Mouse (Mus musculus): Measurements from ENCODE around the gene Grhl3.

- TF ChIP-seq HCFC1 (IDR thresholded peaks at IDR 0.05; ENCODE audit: low read depth, low read length) (no peak), CHD1 (IDR thresholded peaks at IDR 0.05; ENCODE audit: low read depth, low read length) (no peak), UBTF (IDR thresholded peaks at IDR 0.05; ENCODE audit: low read depth, low read length) (no peak), JUND (conservative IDR thresholded peaks at IDR 0.05; ENCODE audit: low read depth, low read length) (no peak), TBP (conservative IDR thresholded peaks at IDR 0.05; ENCODE audit: low read depth, low read length) (no peak), CTCF (conservative IDR thresholded peaks at IDR 0.05 in 1 of 2, IDR thresholded peaks at IDR 0.05 in 1 of 2; ENCODE audit: low read depth in 2 of 2, low read length in 2 of 2) (no peak), TCF12 (IDR thresholded peaks at IDR 0.05; ENCODE audit: low read depth, low read length) (no peak), GABPA (IDR thresholded peaks at IDR 0.05; ENCODE audit: insufficient replicate concordance, low read depth, low read length) (no peak), ZC3H11A (IDR thresholded peaks at IDR 0.05; ENCODE audit: low read depth, low read length) (no peak), POLR2AphosphoS2 (IDR thresholded peaks at IDR 0.05; ENCODE audit: low read depth, low read length) (no peak), MEF2A (IDR thresholded peaks at IDR 0.05; ENCODE audit: borderline replicate concordance, low read depth, low read length) (no peak), ZKSCAN1 (IDR thresholded peaks at IDR 0.05; ENCODE audit: borderline replicate concordance, low read depth, low read length) (no peak), POLR2A (IDR thresholded peaks at IDR 0.05; ENCODE audit: low read depth, low read length) (no peak), JUN (IDR thresholded peaks at IDR 0.05; ENCODE audit: insufficient read depth, low read depth, low read length) (no peak)
Observed at GRCm38 (mm10) chr4:135548521-135549077, 24.8 kb downstream of the Grhl3 start.
